Mouse (Mus musculus): ENCODE results near the gene Nagpa. TPM values are rescaled to one million over a fixed set of nuclear protein-coding genes. Genes with fewer than 3 reads are reported as not detected.
A peak's percentile ranks its signal among the peaks of the same experiment; 100 is the strongest.

Nagpa gene
- total RNA-seq, 4 experiments from 2014 or later: 13.8 to 16.8 (median 14.5) TPM

DNA sequence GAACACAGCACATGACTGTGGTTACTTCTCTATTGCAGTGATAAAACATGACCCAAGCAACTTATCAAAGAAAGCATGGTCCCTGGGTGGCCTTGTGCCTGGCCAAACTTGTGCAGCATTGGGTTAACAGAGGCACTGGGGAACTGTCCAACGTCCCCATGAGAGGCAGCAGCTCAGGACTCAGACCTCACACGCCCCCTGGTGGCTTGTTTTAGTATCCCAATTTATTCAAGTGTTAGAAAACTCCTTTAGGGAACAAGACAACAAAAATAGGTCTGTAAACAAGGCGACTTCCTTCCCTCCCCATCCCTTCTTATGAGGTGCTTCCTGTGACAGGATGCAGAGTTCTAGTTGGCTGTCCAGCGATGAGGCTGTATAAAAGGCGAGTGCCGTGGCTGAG is 8.7 kb downstream of the Nagpa start:
- peak; percentile 74 for DNase-seq (ENCODE audit: low spot score)

DNA sequence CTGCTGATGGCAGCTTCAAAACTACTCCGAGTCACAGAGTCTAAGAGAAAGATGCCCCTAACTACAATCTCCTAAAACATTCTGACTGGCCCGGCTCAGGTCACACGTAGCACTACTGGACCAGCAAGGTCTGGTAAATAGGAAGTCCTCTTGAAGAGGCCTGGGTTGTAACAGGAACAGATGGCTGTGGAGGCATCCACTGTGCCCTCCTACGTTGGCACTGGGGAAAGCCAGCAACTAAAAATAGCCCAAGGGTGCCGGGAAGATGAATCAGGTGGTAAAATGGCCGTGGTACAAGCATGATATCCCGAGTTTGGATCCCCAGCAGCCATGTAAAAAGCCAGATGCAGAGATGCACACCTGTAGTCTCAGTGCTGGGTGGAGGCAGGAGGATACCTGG is 17.6 kb downstream of the Nagpa start:
- DNase-seq (ENCODE audit: low spot score): peak; percentile 55

DNA sequence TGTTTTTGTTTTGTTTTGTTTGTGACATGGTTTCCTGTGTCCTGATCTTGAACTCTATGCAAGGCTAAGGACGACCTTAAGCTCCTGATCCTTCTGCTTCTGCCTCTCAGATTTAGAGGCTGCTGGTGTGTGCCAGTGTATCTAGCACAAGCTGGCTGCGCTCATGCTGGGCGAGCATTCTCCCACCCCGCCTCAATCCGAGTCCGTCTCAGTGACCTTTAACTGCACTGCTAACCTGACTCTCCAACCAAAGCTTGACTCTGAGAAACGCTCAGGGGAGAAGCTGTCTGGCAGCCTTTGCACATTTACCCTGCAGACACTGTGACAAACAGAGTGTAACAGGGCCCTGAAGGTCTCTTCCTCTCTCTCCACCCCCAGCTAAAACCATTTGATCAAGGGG is 18.1 kb downstream of the Nagpa start:
- DNase-seq (ENCODE audit: low spot score): no peak

DNA sequence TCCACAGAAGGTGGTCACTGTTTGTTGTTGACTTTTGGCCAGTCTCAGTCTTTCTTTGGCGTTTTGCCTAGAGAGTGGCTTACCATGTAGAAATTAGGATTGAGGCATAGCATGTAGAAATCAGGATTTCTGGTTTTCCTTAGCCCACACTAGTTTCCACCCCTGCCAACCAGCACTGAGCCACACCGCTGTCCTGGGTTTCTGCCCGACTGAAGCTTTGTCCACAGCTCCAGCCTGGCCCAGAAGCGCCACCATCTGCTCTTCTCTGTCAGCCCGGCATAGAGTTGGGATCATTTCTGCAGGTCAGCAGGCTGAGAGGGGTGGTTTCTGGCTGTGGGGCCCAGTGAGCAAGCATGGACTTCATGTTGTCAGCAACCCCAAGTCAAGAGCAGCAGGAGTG is 18.9 kb downstream of the Nagpa start:
- no peak for DNase-seq (ENCODE audit: low spot score)

DNA sequence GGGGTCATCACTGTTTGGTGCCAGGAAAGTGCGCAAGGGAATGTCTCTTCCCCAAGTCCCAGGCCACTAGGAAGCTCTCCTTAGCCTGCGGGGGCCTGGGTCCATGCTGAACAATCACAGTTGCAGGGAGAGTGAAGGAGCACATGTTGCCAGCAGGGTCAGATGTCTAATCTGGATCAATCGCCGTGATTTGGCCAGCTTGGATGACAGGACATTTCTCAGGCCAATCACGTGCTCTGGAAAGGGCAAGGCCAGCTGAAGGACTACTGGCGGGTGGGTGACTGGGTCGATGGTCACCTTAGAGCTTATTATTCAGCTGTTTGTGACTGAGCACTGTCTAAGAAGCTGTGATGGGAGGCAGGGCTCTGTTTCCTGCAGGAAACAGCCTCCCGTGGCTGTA is 19.7 kb downstream of the Nagpa start:
- no peak for DNase-seq (ENCODE audit: low spot score)

DNA sequence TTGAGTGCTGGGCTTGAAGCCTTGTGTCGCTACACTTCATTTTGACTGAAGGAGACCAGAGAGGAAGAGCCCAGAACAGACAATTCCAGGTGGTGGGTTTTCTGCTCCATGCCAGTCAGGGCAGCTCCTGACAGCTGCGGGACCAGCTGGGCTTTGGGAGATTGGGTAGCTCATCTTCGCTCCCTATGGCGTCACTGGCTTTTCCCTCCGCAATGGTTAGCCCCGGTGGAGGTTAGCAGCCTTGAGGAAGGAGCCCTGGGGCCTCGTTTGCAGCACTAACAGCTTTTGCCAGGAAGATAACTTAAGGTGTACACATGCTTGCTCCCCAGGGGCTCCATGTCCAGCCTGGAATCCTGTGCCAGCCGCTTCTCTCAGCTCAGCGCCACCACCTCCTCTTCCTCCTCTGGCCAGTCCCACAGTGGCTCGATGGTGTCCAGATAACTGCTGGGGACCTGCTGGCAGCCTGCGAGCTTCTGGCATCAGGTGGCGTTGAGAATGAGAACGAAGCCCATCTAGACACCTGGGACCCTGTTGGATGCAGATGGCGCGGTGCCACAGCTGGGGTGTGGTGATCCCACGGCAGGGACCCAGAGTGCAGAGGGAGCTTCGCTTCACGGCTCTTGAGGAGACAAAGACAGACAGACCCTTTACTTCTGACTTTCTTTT is 20.4 kb downstream of the Nagpa start:
- DNase-seq (ENCODE audit: low spot score): no peak

DNA sequence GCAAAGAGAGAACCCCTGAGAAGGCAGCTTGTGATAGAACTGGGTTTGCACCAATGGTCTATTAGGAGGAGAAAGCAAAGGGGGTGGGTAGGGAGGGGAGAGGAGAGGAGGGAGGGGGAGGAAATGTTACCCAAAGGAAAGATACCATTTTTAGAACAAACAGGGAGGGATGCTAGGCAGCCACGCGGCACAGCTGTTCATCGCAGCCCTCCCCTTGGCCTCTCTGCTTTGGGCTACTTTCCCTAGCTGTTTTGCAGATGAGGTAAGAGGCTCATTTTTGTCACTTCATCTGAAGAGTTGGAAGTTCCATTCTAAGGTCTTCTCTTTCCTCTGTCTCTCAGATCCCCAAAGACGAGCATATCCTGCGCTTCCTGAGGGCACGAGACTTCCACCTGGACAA is 31.2 kb downstream of the Nagpa start:
- no peak for DNase-seq (ENCODE audit: low spot score)

DNA sequence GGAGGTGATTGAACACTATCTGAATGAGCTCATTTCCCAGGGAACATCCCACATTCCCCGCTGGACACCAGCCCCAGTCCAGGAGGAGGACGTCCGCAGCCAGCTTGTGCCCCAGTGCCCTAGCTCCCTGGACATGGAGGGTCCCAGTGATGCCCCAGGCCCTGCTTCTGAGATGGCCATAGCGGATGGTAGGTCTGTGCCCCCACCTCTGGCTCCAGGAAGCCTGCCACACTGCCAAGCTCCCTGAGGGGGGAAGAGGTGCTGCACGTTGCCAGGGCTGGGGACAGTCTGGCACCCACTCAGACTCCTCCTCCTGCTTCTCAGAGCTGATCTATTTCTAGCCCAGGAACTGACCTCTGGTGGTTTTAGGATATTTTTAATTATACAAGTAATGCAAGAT is 35.0 kb downstream of the Nagpa start:
- peak; percentile 47 for DNase-seq (ENCODE audit: low spot score)

DNA sequence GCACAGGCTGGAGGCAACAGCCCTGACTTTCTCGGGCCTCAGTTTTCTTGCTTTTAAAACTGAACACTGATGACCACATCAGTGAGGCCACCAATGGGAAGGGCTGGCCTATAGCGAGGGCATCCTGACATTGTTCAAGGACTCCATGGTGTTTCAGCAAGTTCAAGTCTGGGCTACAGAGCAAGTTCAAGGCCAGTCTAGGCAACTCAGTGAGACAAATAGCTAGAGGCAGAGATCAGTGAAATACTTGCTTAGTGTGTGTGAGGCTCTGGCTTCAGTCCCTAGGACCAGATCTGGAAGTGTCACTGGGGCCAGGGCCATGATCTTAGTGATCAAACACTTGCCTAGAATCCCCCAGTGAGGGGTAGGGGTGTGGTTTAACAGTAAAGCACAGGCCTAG is 35.8 kb downstream of the Nagpa start:
- no peak for DNase-seq (ENCODE audit: low spot score)

DNA sequence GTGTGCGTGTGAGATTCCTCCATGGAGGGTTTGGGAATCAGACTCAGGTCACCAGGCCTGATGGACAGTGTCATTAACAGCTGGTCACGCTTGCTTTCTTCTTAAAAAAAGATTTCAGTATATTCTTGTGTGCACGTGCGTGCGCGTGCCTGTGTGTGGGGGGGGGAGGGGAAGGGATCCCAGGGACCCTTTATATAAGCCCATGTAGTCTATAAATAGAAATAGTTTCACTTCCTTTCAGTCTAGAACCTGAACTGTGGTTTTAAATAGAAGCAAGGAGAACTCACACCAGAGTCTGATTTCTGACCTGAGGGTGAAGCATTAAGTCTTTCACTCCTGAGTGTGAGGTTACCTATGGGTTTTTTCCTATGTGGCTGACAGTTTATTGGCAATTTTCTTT is 39.5 kb downstream of the Nagpa start:
- DNase-seq (ENCODE audit: low spot score): no peak

DNA sequence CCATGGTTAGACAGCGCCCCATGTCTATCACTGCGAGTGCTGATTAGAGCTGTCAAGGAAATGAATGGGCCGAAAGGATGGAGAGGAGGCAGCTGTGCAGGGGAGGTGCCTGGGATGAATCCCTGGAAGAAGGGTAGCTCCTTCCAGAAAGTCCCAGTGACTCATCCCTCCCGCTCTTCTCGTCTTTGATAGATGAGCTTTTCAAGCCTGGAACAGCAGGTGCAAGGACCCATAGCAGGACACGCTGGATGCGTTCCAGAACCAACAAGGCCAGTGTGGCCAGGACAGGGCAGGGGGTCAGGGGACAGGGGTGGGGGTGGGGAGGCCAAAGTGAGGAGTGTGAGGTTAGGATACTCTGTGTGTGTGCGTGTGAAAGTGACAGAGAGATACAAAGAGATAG is 44.6 kb downstream of the Nagpa start:
- DNase-seq (ENCODE audit: low spot score): no peak

DNA sequence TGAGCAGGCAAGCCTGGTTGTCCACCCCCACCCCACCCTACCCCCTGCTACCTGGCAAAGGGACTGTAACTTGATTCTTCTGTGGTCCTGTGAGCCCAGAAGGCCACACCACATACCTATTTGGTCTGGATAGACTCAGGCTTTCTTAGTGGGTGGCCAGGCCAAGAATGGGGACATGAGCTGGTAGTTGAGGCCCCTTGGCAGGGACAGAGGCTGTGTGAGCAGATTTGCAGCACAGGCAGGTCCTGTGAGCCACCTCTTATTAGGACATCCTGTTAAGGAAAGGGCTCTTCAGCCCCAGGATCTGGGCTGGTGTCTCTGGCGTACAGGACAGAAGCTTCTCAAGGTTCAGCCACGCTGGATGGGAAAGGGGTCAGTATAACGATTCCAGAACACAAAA is 46.7 kb downstream of the Nagpa start:
- no peak for DNase-seq (ENCODE audit: low spot score)

DNA sequence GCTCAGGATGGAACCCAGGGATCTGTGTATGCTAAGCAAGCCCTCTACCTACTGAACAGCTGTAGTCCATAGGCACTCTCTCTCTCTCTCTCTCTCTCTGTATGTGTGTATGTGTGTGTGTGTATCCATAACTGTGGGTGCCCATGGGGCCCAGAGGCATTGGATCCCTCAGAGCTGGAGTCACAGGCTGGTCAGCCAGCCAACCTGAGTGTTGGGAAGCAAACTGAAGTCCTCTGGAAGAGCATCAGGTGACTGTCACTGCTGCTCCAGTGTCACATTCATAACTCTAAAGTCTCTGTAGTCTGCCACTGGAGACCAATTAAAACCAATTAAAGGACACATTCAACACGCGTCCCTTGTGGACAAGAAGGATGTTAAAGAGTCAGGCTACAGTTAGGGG is 47.3 kb downstream of the Nagpa start:
- no peak for DNase-seq (ENCODE audit: low spot score)

DNA sequence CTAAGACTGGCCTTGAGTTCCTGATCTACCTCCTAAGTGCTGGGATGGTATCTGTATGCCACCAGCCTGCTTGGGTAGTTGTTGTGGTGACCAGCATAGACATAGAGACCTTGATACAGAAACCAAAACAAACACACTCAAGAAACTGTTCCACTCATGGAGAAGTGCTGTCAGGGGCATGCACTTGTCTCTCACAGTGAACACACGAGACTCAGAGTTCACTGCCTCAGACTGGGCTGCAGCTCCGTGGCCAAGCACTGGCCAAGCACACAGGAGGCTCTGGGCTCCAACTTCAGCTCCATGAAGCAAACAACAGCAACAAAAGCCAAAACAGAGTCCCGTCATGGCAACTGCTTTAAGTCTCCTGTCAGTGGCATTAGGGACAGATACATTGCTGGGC is 48.8 kb downstream of the Nagpa start:
- DNase-seq (ENCODE audit: low spot score): no peak

DNA sequence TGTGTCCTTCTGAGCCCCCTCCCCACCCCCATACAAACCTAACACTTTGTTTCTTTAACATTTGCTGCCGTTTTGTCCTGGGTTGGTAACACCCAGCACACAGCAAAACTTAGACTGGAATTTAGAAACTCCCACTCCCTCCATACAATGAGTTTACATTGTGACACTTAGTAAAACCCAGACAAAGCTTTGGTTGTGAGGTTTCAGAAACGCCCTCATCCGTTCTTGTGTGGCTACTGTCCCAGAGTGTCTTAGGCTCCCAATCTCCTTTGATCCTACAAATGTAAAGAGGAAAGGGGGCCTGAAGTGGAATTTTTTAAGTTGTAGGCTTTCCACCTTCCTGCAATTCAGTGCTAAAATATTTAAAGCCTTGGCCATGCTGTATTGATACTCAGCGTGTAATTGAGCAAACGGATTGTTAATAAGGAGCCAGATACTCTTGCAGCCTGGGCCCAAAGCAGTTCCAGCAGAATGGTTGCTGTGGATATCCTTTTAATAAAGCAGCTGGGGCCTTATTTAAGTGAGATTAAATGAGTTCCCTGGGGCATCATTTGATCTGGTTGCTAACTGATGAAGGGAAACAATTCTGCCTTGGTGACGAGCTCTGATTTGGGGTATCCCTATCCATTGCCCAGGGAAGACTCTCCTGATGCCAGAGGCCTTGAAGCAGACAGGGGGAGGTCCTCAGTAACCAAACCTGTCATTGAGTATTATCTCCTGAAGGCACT is 50.3 kb downstream of the Nagpa start:
- DNase-seq (ENCODE audit: low spot score): no peak

DNA sequence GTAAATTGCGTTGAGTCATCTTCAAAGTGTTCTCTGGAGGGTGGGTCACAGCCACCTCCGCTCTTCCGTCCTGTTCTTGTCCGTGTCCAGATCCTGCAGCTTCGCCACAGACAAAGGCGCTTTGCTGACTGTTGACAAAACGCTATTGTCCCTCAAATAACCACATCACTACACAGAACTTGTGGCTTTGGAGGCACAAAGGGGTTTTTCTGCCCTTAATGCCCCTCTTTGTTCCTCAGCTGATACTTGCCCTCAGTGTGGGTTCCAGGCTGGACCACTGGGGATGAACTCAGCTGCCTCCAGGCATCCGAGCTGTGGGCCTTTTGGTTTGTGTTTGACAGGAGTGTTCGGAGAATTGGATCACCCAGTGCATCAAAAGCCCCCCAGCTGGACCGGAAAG is 53.3 kb downstream of the Nagpa start:
- DNase-seq (ENCODE audit: low spot score): no peak

DNA sequence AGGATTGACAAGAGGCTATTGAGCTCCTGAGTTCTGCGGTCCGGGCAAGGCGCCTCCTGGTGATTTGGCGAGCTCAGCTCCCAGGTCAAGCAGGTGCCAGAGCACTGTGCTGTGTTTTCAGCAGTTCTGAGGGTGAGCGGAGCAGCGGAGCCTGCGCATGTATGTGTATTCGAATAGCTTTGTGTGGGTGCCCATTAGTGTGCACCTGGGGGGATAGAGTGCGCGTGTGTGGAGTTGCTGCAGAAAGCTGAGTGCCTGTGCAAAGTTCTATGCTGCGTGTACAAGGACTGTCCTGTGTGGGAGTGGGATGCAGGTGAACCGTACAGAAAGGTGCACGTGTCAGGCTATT is 56.8 kb downstream of the Nagpa start, which contains the start of gene Sec14l5:
TSS of gene Sec14l5 (plus strand) at position 73 of the 349 bp plus-strand sequence.
- DNase-seq (ENCODE audit: low spot score): no peak

DNA sequence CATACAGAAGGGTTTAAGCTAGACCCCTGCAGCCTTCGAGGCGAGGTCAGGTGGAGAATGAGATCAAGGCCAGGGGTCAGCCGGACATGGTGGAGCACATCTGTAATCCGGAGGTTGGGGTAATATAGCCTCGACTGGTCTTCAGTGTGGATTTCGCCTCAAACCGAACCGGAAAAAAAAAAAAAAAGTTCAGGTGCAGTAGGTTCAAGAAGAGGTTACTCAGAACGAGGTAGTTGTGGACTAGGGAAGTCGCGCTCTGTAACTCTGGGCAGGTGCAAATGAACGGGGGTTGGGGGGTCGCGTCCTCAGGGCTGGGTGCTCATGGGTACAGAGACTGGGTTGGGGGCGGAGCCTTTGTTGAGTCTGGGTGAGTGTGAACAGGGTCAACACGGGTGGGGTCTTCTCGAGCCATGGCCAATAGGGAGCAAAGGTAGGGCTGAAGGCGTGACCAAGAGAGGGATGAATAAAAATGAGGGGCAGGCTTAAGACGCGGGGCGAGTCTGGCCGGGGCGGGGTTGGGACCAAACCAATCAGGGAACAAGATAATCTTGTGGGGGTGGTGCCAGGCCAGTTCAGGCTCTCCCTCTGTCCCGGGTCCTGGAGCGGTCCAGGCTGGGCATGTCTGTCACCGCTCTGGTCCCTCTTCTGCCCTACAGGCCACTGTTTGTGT is 57.3 kb downstream of the Nagpa start:
- peak; percentile 49 for DNase-seq (ENCODE audit: low spot score)

DNA sequence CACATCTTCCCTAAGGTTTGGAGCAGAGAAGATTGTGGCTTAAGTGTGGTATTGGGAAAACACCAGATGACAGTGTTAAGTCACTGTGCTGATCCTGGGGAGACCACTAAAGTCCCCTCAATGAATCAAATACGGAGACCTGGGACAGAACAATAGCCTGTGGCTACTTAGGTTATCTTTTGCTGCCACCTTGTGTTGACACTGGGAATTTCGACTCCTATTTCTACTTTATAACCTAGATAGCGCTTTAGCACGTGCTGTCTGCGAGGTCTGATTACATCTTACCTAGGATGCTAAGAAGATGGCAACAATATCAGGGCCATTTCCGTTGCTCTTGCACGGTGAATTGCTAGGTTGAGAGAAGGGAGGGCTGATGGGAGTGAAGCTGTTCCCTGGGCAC is 58.2 kb downstream of the Nagpa start:
- peak; percentile 78 for DNase-seq (ENCODE audit: low spot score)

Data from heart, adult 8-10 months (tissue).